ENCODE assay signal across 21 mouse cellular contexts in the genomic region with DNA sequence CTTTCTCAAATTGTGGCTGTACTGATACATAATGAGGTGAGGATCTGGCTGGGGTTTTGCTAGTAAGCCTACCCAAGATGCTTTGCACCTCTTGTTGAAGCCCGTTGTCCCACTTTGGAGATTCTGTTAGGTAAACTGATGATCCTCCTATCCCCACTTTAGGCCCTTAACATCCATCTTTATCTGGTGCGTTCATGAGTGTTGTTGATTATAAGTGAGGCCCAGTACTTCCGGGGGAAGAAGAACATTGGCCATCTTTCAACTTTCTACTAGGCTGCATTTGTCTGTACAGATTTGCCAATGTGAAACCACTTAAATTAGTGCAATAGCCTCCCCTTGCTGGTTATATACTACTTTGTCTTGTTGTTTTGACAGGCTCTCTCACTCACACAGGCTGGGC.
DNase-seq lines count a peak whose midpoint lies in the region; ATAC-seq lines count a peak whose summit lies in the region.
"Had no signal": no experiment of that assay in that cellular context is flagged by ENCODE, and none has a peak within 500 bp of the region (broad histone marks: within the 10 kb centered on the region; RNA-seq: fewer than 3 reads in every experiment).

No protein-coding gene starts in this region.

- H3K4me2 ChIP-seq in limb, embryonic 12.5 days, result no peak overlapping the region
- no peak overlapping the region for H3K4me2 ChIP-seq in lung, embryonic 16.5 days (ENCODE audit: low read depth, low read length)
- no peak overlapping the region for H3K4me2 ChIP-seq in embryonic facial prominence, embryonic 15.5 days (replicated peaks)
- H3K4me2 ChIP-seq: forebrain, embryonic 12.5 days; forebrain, embryonic 15.5 days; heart, embryonic 12.5 days; hindbrain, embryonic 12.5 days; hindbrain, embryonic 15.5 days had no signal

- H3K9ac ChIP-seq in limb, embryonic 12.5 days (replicated peaks), result no peak overlapping the region
- H3K9ac ChIP-seq in lung, embryonic 16.5 days (ENCODE audit: low read length), result no peak overlapping the region
- no peak overlapping the region for H3K9ac ChIP-seq in embryonic facial prominence, embryonic 15.5 days
- H3K9ac ChIP-seq: forebrain, embryonic 12.5 days; forebrain, embryonic 15.5 days; heart, embryonic 12.5 days; hindbrain, embryonic 12.5 days; hindbrain, embryonic 15.5 days had no signal

- ATAC-seq in limb, embryonic 12.5 days (ENCODE audit: insufficient number of reproducible peaks, insufficient read depth, low FRiP score, low TSS enrichment, low read depth), result no peak
- peak; percentile 64 for ATAC-seq in lung, embryonic 16.5 days (ENCODE audit: low read depth)
- ATAC-seq in embryonic facial prominence, embryonic 15.5 days (ENCODE audit: insufficient number of reproducible peaks, low FRiP score, low TSS enrichment, low read depth), result no peak
- ATAC-seq: CD4-positive, CD25-positive, alpha-beta regulatory T cell, adult 4 months; forebrain, embryonic 15.5 days had no signal

- H3K36me3 ChIP-seq in limb, embryonic 12.5 days, result no peaks in the 10 kb centered on the region
- H3K36me3 ChIP-seq in limb, embryonic 10.5 days, result no peaks in the 10 kb centered on the region
- H3K36me3 ChIP-seq in lung, embryonic 16.5 days (ENCODE audit: control insufficient read depth, insufficient read depth, low read length), result no peaks in the 10 kb centered on the region
- no peaks in the 10 kb centered on the region for H3K36me3 ChIP-seq in embryonic facial prominence, embryonic 15.5 days
- H3K36me3 ChIP-seq: forebrain, embryonic 12.5 days; forebrain, embryonic 15.5 days; heart, embryonic 12.5 days; hindbrain, embryonic 12.5 days; hindbrain, embryonic 15.5 days had no signal

- H3K27me3 ChIP-seq in limb, embryonic 12.5 days, result no peaks in the 10 kb centered on the region
- no peaks in the 10 kb centered on the region for H3K27me3 ChIP-seq in limb, embryonic 10.5 days (ENCODE audit: low read depth, poor library complexity, severe bottlenecking)
- no peaks in the 10 kb centered on the region for H3K27me3 ChIP-seq in lung, embryonic 16.5 days (ENCODE audit: control insufficient read depth, insufficient read depth, low read depth, low read length)
- no peaks in the 10 kb centered on the region for H3K27me3 ChIP-seq in embryonic facial prominence, embryonic 15.5 days
- H3K27me3 ChIP-seq: forebrain, embryonic 12.5 days; forebrain, embryonic 15.5 days; heart, embryonic 12.5 days; hindbrain, embryonic 12.5 days; hindbrain, embryonic 15.5 days had no signal

- H3K27ac ChIP-seq in limb, embryonic 12.5 days, result 0 out of 2 replicates have a peak overlapping the region, but pooled peaks have one; percentile 2
- no peak overlapping the region for H3K27ac ChIP-seq in limb, embryonic 10.5 days
- peak overlapping the region; percentile 40; the same call in 1 of the 2 replicates for H3K27ac ChIP-seq in lung, embryonic 16.5 days (ENCODE audit: low read length)
- peak overlapping the region; percentile 44; the same call in 1 of the 2 replicates for H3K27ac ChIP-seq in embryonic facial prominence, embryonic 15.5 days (replicated peaks)
- H3K27ac ChIP-seq: forebrain, embryonic 12.5 days; forebrain, embryonic 15.5 days; hindbrain, embryonic 12.5 days; hindbrain, embryonic 15.5 days had no signal

- H3K9me3 ChIP-seq in limb, embryonic 12.5 days, result no peaks in the 10 kb centered on the region
- no peaks in the 10 kb centered on the region for H3K9me3 ChIP-seq in limb, embryonic 10.5 days (replicated peaks)
- H3K9me3 ChIP-seq in lung, embryonic 16.5 days (ENCODE audit: control insufficient read depth, low read length), result no peaks in the 10 kb centered on the region
- no peaks in the 10 kb centered on the region for H3K9me3 ChIP-seq in embryonic facial prominence, embryonic 15.5 days (replicated peaks)
- H3K9me3 ChIP-seq: forebrain, embryonic 12.5 days; forebrain, embryonic 15.5 days; heart, embryonic 12.5 days; hindbrain, embryonic 12.5 days; hindbrain, embryonic 15.5 days had no signal

- DNase-seq in limb, embryonic 10.5 days (ENCODE audit: low spot score), result no peak
- DNase-seq in lung, postnatal 4 days, result no peak
- DNase-seq in right cerebral cortex, postnatal 14 days, result no peak
- DNase-seq: adrenal gland, adult 2 months; adrenal gland, postnatal 14 days; cerebellum, adult 11 months; cerebellum, adult 2 months; cerebellum, adult 9-11 months; cerebellum, postnatal 25 days; gastrocnemius, postnatal 25 days; heart, adult 18-20 months had no signal

- no peak overlapping the region for H3K4me3 ChIP-seq in limb, embryonic 12.5 days (replicated peaks)
- H3K4me3 ChIP-seq in limb, embryonic 10.5 days, result no peak overlapping the region
- no peak overlapping the region for H3K4me3 ChIP-seq in lung, embryonic 16.5 days (ENCODE audit: low read length)
- H3K4me3 ChIP-seq in embryonic facial prominence, embryonic 15.5 days (replicated peaks), result no peak overlapping the region
- H3K4me3 ChIP-seq: erythroblast, embryonic 14.5 days; forebrain, embryonic 12.5 days; forebrain, embryonic 15.5 days; heart, embryonic 12.5 days; hindbrain, embryonic 12.5 days; hindbrain, embryonic 15.5 days had no signal

- WGBS in limb, embryonic 12.5 days, result 83% methylated on average over 3 of the region's 3 CpGs
- WGBS in limb, embryonic 10.5 days, result 91% methylated on average over 3 of the region's 3 CpGs
- 50% methylated on average over 3 of the region's 3 CpGs for WGBS in lung, embryonic 16.5 days
- 69% methylated on average over 3 of the region's 3 CpGs for WGBS in embryonic facial prominence, embryonic 15.5 days

- no peaks in the 10 kb centered on the region for H3K4me1 ChIP-seq in limb, embryonic 12.5 days (replicated peaks)
- H3K4me1 ChIP-seq in limb, embryonic 10.5 days, result no peaks in the 10 kb centered on the region
- H3K4me1 ChIP-seq in lung, embryonic 16.5 days (replicated peaks; ENCODE audit: control insufficient read depth, insufficient read depth, low read length), result no peaks in the 10 kb centered on the region
- peaks cover 8% of the 10 kb centered on the region; the same call in 1 of the 2 replicates for H3K4me1 ChIP-seq in embryonic facial prominence, embryonic 15.5 days
- H3K4me1 ChIP-seq: heart, embryonic 12.5 days; hindbrain, embryonic 12.5 days; hindbrain, embryonic 15.5 days had no signal
